ENCODE assay signal across 9 mouse cellular contexts in genomic region chr12:16799928-16800258, GRCm38 (mm10). TPM values are rescaled to one million over a fixed set of nuclear protein-coding genes. Genes with fewer than 3 reads are reported as not detected.
DNase-seq lines count a peak whose midpoint lies in the region; ATAC-seq and TF ChIP-seq lines count a peak whose summit lies in the region.
"Had no signal": no experiment of that assay in that cellular context is flagged by ENCODE, and none has a peak within 500 bp of the region (broad histone marks: within the 10 kb centered on the region; RNA-seq: fewer than 3 reads in every experiment).

No protein-coding gene starts in this region.

- peak overlapping the region; percentile 69 for H3K4me3 ChIP-seq in gastrocnemius, adult 2 months
- peak overlapping the region; percentile 61 to 74 for H3K4me3 ChIP-seq in ES-E14 (ENCODE audit: insufficient read depth in 1 of 2, low read depth in 1 of 2, low read length in 2 of 2, poor library complexity in 1 of 2, severe bottlenecking in 1 of 2)
- H3K4me3 ChIP-seq in hindbrain, embryonic 15.5 days, result peak overlapping the region; percentile 58
- H3K4me3 ChIP-seq in midbrain, embryonic 12.5 days, result peak overlapping the region; percentile 73

- intact Hi-C loops in gastrocnemius, adult 2 months (cut with DNase I), result loop anchor here (5.0 kb wide), 1 partner anchor 43 kb away; no protein-coding TSS in a partner anchor
- intact Hi-C loops in left cerebral cortex, postnatal 10 days (cut with DNase I), result loop anchor here (10.0 kb wide), 1 partner anchor 1265 kb away; no protein-coding TSS in a partner anchor

- no peaks in the 10 kb centered on the region for H3K9me3 ChIP-seq in ES-E14 (ENCODE audit: control insufficient read depth, insufficient read depth, low read depth, low read length)
- H3K9me3 ChIP-seq in hindbrain, embryonic 15.5 days, result no peaks in the 10 kb centered on the region
- no peaks in the 10 kb centered on the region for H3K9me3 ChIP-seq in midbrain, embryonic 12.5 days

- TF ChIP-seq CTCF in gastrocnemius, adult 2 months (IDR thresholded peaks at IDR 0.05), result no peak

- peak overlapping the region; percentile 99 for H3K4me2 ChIP-seq in hindbrain, embryonic 15.5 days
- peak overlapping the region; percentile 87 for H3K4me2 ChIP-seq in midbrain, embryonic 12.5 days (replicated peaks)

- H3K27ac ChIP-seq in gastrocnemius, adult 2 months, result no peak overlapping the region
- no peak overlapping the region for H3K27ac ChIP-seq in ES-E14 (ENCODE audit: insufficient read depth, low read depth, low read length, poor library complexity, severe bottlenecking)
- H3K27ac ChIP-seq in hindbrain, embryonic 15.5 days (replicated peaks), result no peak overlapping the region
- 0 out of 2 replicates have a peak overlapping the region, but pooled peaks have one; percentile 54 for H3K27ac ChIP-seq in midbrain, embryonic 12.5 days (replicated peaks)

- no peak overlapping the region for H3K9ac ChIP-seq in ES-E14 (ENCODE audit: insufficient read depth, low read depth, low read length, poor library complexity, severe bottlenecking)
- H3K9ac ChIP-seq in hindbrain, embryonic 15.5 days, result no peak overlapping the region; the same call in 1 of the 2 replicates
- peak overlapping the region; percentile 78 for H3K9ac ChIP-seq in midbrain, embryonic 12.5 days (replicated peaks)

- 14% methylated on average over 4 of the region's 6 CpGs for WGBS in hindbrain, embryonic 15.5 days
- 0% methylated on average over 2 of the region's 6 CpGs for WGBS in midbrain, embryonic 12.5 days

- no peak for ATAC-seq in hindbrain, embryonic 15.5 days (ENCODE audit: low FRiP score, low read depth)
- no peak for ATAC-seq in midbrain, embryonic 12.5 days (ENCODE audit: low FRiP score, low read depth)

- no peaks in the 10 kb centered on the region for H3K36me3 ChIP-seq in ES-E14 (ENCODE audit: control insufficient read depth, insufficient read depth, low read length, poor library complexity, severe bottlenecking)
- H3K36me3 ChIP-seq in hindbrain, embryonic 15.5 days, result no peaks in the 10 kb centered on the region
- no peaks in the 10 kb centered on the region for H3K36me3 ChIP-seq in midbrain, embryonic 12.5 days

- H3K4me1 ChIP-seq in ES-E14 (ENCODE audit: control insufficient read depth in 2 of 2, insufficient read depth in 2 of 2, low read length in 2 of 2, poor library complexity in 1 of 2), result no peaks in the 10 kb centered on the region
- peaks cover 14% of the 10 kb centered on the region for H3K4me1 ChIP-seq in hindbrain, embryonic 15.5 days (replicated peaks)
- H3K4me1 ChIP-seq in midbrain, embryonic 12.5 days, result peaks cover 42% of the 10 kb centered on the region

- DNase-seq in gastrocnemius, adult 2 months, result no peak
- DNase-seq in gastrocnemius, adult 18-20 months (ENCODE audit: low spot score), result no peak
- no peak for DNase-seq in ES-E14 (ENCODE audit: low read depth, low spot score)
- DNase-seq in cerebellum, postnatal 14 days, result no peak
- DNase-seq in left cerebral cortex, postnatal 10 days (ENCODE audit: extremely low spot score in 1 of 2, low spot score in 2 of 2), result no peak
- DNase-seq in left cerebral cortex, adult 18-20 months (ENCODE audit: low spot score in 2 of 2), result no peak
- DNase-seq: kidney, adult 9 months had no signal

- no peaks in the 10 kb centered on the region for H3K27me3 ChIP-seq in hindbrain, embryonic 15.5 days
- H3K27me3 ChIP-seq in midbrain, embryonic 12.5 days, result 0 out of 2 replicates have a peak, but pooled peaks cover 8% of the 10 kb centered on the region

- in situ Hi-C loops in ES-E14 (cut with MboI; ENCODE audit: low sequenced_read_pairs in 2 of 2, unreplicated experiment in 2 of 2), result loop anchor here in 1 of 2 experiments (10.0 kb wide), 1 partner anchor 85 kb away; no protein-coding TSS in a partner anchor

TF ChIP-seq in ES-E14, 5 proteins besides CTCF, POLR2A, EP300 and RAD21:
- TF ChIP-seq ZC3H11A (IDR thresholded peaks at IDR 0.05; ENCODE audit: borderline replicate concordance, low read depth, low read length) (no peak), HCFC1 (IDR thresholded peaks at IDR 0.05; ENCODE audit: borderline replicate concordance, insufficient read depth, low read length) (no peak), CHD2 (IDR thresholded peaks at IDR 0.05; ENCODE audit: low read depth, low read length) (no peak), ZNF384 (IDR thresholded peaks at IDR 0.05; ENCODE audit: low read depth, low read length) (no peak), MAFK (IDR thresholded peaks at IDR 0.05; ENCODE audit: insufficient read depth, low read depth, low read length) (no peak)

RNA-seq across cellular contexts. Expression of gene Greb1, which starts 0.8 kb away (rescaled TPM):
- total RNA-seq in gastrocnemius, adult 2 months (2021), result 1 to 10 TPM in 1 of 2 experiments, under 1 TPM in 1; 0.38 to 2.3 TPM
- total RNA-seq in gastrocnemius, adult 18-20 months (2021), result 1 to 10 TPM in 1 of 2 experiments, under 1 TPM in 1; 0.43 to 3.9 TPM
- total RNA-seq in ES-E14 (2012; rRNA removed), result 3.2 TPM in 2 replicates
- 0.84 and 1.3 TPM in 2 replicates for polyA plus RNA-seq in hindbrain, embryonic 15.5 days (2015; fragmentation: Nextera tagmentation; extraction: Ambion mirVana)
- polyA plus RNA-seq in midbrain, embryonic 12.5 days (2016; fragmentation: Nextera tagmentation; extraction: Ambion mirVana), result 7.0 and 9.8 TPM in 2 replicates
- total RNA-seq in left cerebral cortex, postnatal 10 days (2021), result 1 to 10 TPM in 1 of 2 experiments, under 1 TPM in 1; 0.41 to 1.2 TPM
- total RNA-seq in left cerebral cortex, adult 18-20 months (2021), result 1 to 10 TPM in 1 of 2 experiments, under 1 TPM in 1; 0.98 to 1.0 TPM

RNA-seq across cellular contexts. Expression of gene E2f6, which starts 10.9 kb away (rescaled TPM):
- 100 to 1,000 TPM; 139 to 159 TPM for total RNA-seq in gastrocnemius, adult 2 months (2021)
- 100 to 1,000 TPM; 143 to 161 TPM for total RNA-seq in gastrocnemius, adult 18-20 months (2021)
- 10.5 and 12.0 TPM in 2 replicates for total RNA-seq in ES-E14 (2012; rRNA removed)
- polyA plus RNA-seq in hindbrain, embryonic 15.5 days (2015; fragmentation: Nextera tagmentation; extraction: Ambion mirVana), result 29.2 and 29.7 TPM in 2 replicates
- polyA plus RNA-seq in midbrain, embryonic 12.5 days (2016; fragmentation: Nextera tagmentation; extraction: Ambion mirVana), result 77.6 and 83.8 TPM in 2 replicates
- total RNA-seq in left cerebral cortex, postnatal 10 days (2021), result 10 to 100 TPM; 22.0 to 22.8 TPM
- 10 to 100 TPM; 41.7 to 42.3 TPM for total RNA-seq in left cerebral cortex, adult 18-20 months (2021)
